Mouse (Mus musculus) bone marrow, adult 2 months (tissue): ENCODE measurements around the gene Tnxb.

Experiments
- CTCF ChIP-seq: fragments of 200-500 bp; IDR thresholded peaks from 2 replicates; pipeline ENCODE4 v1.5.1; 2011; ENCODE audit warnings: low read length, control low read depth; ENCODE audit not compliant: control insufficient read depth, insufficient read depth
- POLR2A ChIP-seq: fragments of 200-500 bp; IDR thresholded peaks from 2 replicates; pipeline ENCODE4 v1.6.1; 2011; ENCODE audit warnings: low read depth, mild to moderate bottlenecking, control low read depth, low read length, borderline replicate concordance; ENCODE audit not compliant: control insufficient read depth

GRCm38 (mm10) chr17:34643944-34644343, 26.4 kb upstream of the Tnxb start:
- TF ChIP-seq CTCF = no peak
- no peak for TF ChIP-seq POLR2A
